Mouse (Mus musculus) lung, postnatal 0 days (tissue): ENCODE measurements around the gene Tpcn2. TPM values are rescaled to one million over a fixed set of nuclear protein-coding genes. Genes with fewer than 3 reads are reported as not detected.
A peak's percentile ranks its signal among the peaks of the same experiment; 100 is the strongest.

Experiments
- ATAC-seq: fragments of 200-750 bp; cut with Nextera tagmentation; 2 replicates; pipeline ENCODE4 v1.8.0; 2017; ENCODE audit warnings: moderate library complexity
- DNase-seq: peaks from one replicate; pipeline ENCODE4 v3.0.0-alpha.2; 2016; ENCODE audit warnings: low spot score
- H3K27ac ChIP-seq: fragments of 300-500 bp; sonication (generic); 2 replicates; pipeline ENCODE4 v1.5.1; 2014; ENCODE audit warnings: antibody characterized with exemption, mild to moderate bottlenecking, low read length, mixed read lengths
- H3K27me3 ChIP-seq: fragments of 300-500 bp; sonication (generic); replicated peaks from 2 replicates; pipeline ENCODE4 v1.6.1; 2014; ENCODE audit warnings: low read length, mixed read lengths; ENCODE audit not compliant: insufficient read depth
- H3K36me3 ChIP-seq: fragments of 300-500 bp; sonication (generic); 2 replicates; pipeline ENCODE4 v1.6.1; 2014; ENCODE audit warnings: low read length, mixed read lengths; ENCODE audit not compliant: insufficient read depth
- H3K4me1 ChIP-seq: fragments of 300-500 bp; sonication (generic); 2 replicates; pipeline ENCODE4 v1.6.1; 2014; ENCODE audit warnings: antibody characterized with exemption, low read depth, low read length, mixed read lengths; ENCODE audit not compliant: insufficient read depth
- H3K4me2 ChIP-seq: fragments of 300-500 bp; sonication (generic); replicated peaks from 2 replicates; pipeline ENCODE4 v1.6.1; 2014; ENCODE audit warnings: low read depth, mild to moderate bottlenecking, low read length, moderate library complexity, mixed read lengths
- H3K4me3 ChIP-seq: fragments of 300-500 bp; sonication (generic); 2 replicates; pipeline ENCODE4 v1.5.1; 2014; ENCODE audit warnings: low read depth, low read length
- H3K9ac ChIP-seq: fragments of 300-500 bp; sonication (generic); replicated peaks from 2 replicates; pipeline ENCODE4 v1.6.1; 2014; ENCODE audit warnings: low read depth, mild to moderate bottlenecking
- H3K9me3 ChIP-seq: fragments of 300-500 bp; sonication (generic); 2 replicates; pipeline ENCODE4 v1.6.1; 2016; ENCODE audit warnings: low read length, mixed read lengths
- CTCF ChIP-seq: IDR thresholded peaks from 2 replicates; pipeline ENCODE4 v1.5.1; 2016; ENCODE audit warnings: antibody characterized with exemption, mild to moderate bottlenecking
- EP300 ChIP-seq: IDR thresholded peaks from 2 replicates; pipeline ENCODE4 v1.6.1; 2016; ENCODE audit warnings: antibody characterized with exemption, mild to moderate bottlenecking, control low read depth
- WGBS: fragments of 180-500 bp; shearing (Covaris S2); extraction: QIAGEN DNeasy Blood & Tissue Kit; methylation state at CpG from one replicate; pipeline ENCODE4 v1.1.7; 2014; 5-methylcytosine and 5-hydroxymethylcytosine counted together
- polyA plus RNA-seq: library from polyadenylated mRNA; unstranded; fragments of >200 nt; fragmentation: Nextera tagmentation; extraction: Ambion mirVana; gene quantifications from 2 replicates; pipeline ENCODE4 v1.2.1, GENCODE M21; 2015

Gene Tpcn2
- polyA plus RNA-seq, 1 experiment from 2014 or later: 22.7 TPM

DNA sequence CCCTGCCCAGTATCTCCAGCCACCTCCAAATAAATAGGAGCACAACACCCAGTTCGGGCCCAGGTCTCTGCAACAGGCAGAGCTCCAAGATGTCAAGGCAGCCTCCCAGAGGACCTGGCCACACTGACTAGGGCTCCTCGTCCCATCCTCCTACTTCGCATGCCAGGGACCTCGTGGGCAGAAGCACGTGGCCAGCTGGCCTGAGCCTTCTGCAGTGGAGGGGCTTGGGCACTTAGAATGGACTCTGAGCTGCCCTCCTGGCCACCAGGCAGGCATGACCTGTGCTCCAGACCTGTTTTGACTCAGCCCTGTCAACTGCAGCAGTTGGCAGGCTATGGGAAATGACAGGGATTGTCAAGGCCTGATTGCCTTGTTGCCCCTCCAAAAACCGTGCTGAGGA, 58.2 kb downstream of the Tpcn2 start:
- WGBS: 89% methylated on average over 6 of the region's 6 CpGs
- no peak for ATAC-seq
- H3K9ac ChIP-seq: no peak overlapping the region
- no peaks in the 10 kb centered on the region for H3K36me3 ChIP-seq
- no peak overlapping the region for H3K4me3 ChIP-seq
- H3K9me3 ChIP-seq: no peaks in the 10 kb centered on the region
- H3K4me1 ChIP-seq: 0 out of 2 replicates have a peak, but pooled peaks cover 4% of the 10 kb centered on the region
- H3K4me2 ChIP-seq: no peak overlapping the region
- TF ChIP-seq CTCF (no peak), EP300 (no peak)
- DNase-seq: no peak
- no peak overlapping the region for H3K27ac ChIP-seq
- no peaks in the 10 kb centered on the region for H3K27me3 ChIP-seq

DNA sequence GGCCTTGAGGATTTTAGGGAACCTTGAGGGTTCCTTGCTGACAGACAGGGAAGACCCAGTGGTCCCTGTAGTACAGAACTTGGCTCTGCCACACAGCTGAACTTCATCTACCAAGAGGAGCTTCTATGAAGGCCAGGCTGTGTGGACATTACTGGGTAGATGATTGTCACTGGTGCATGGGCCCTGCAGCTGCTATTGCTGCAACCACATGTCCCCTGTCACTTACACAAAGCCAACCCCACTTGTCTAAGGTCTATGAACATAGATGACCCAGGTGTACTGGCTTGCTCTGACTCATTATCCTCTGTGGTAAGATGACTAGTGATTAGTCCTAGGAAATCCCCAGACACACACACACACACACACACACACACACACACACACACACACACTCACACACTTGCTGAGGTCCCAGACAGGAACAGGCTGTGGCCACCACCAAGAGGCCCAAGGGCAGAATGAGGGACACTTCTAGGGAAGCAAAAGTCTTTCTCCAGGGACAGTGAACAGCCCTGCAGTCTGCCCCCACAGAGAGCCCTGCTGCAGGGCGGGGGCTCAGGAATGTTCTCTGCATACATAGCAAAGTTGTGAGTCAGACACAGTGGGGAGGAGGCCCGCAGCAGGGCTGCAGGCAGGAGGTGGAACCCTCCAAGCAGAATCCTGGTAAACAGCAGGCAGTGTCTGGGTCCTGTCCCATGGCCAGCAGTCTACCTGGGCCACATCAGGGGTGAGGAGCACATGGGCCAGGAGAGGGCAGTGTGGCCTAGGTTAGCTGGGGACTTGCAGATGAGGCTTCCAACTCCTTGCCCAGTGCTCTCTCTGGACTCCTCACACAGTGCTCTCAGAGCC, 61.7 kb downstream of the Tpcn2 start:
- Histone ChIP-seq H3K9me3 (no peaks in the 10 kb centered on the region), H3K4me2 (no peak overlapping the region), H3K36me3 (no peaks in the 10 kb centered on the region), H3K27ac (peak overlapping the region; percentile 72), H3K27me3 (no peaks in the 10 kb centered on the region), H3K4me3 (no peak overlapping the region), H3K4me1 (0 out of 2 replicates have a peak, but pooled peaks cover 4% of the 10 kb centered on the region), H3K9ac (no peak overlapping the region)
- 0% methylated on average over 2 of the region's 2 CpGs for WGBS
- peak; percentile 87 for TF ChIP-seq EP300
- TF ChIP-seq CTCF: peak; percentile 67
- DNase-seq (peak; percentile 93), ATAC-seq (peak; percentile 96)

DNA sequence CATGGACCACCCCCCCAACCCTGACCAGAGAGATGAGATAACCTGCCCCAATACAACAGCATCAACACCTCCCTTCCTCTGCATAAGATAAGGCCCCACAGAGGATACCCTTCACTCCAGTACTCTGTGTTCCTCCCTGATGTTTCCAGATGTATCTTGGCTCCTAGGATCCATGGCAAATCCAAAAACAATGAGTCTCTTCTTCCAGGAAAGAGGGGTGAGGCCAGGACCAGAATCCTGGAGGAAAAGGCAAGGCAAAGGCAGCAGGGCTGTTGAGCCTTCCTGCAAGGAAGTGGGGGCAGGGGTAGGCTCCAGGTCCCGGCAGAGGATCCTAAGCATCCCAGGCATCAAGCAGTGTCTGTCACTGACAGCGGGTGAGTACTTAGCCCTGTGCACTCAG, 62.5 kb downstream of the Tpcn2 start:
- ATAC-seq (no peak), DNase-seq (peak; percentile 22)
- Histone ChIP-seq H3K4me3 (no peak overlapping the region), H3K4me1 (0 out of 2 replicates have a peak, but pooled peaks cover 4% of the 10 kb centered on the region), H3K4me2 (no peak overlapping the region), H3K9me3 (no peaks in the 10 kb centered on the region), H3K9ac (no peak overlapping the region), H3K27me3 (no peaks in the 10 kb centered on the region), H3K27ac (peak overlapping the region; percentile 72), H3K36me3 (no peaks in the 10 kb centered on the region)
- TF ChIP-seq EP300 (peak; percentile 62), CTCF (no peak)
- 48% methylated on average over 2 of the region's 2 CpGs for WGBS

DNA sequence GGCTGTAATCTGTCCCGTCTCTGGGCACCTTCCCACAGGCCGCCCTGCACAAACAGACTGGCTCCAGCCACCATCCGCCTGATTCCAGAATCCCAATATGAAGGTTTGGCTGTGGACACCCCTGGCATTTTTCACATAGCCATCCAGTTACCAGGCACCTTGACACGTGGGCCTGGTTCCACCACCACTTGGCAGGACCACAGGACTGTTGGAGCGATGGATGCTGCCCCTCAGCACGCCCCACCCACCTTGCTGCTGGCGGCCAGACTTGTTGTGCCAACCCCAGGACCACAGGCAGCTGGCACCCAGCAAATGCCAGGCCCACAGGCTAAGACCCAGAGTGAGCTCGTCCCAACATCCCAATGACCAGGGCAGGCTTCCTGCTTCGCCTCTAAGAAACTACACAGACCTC, 64.4 kb downstream of the Tpcn2 start:
- H3K36me3 ChIP-seq: no peaks in the 10 kb centered on the region
- 84% methylated on average over 9 of the region's 9 CpGs for WGBS
- no peak for ATAC-seq

DNA sequence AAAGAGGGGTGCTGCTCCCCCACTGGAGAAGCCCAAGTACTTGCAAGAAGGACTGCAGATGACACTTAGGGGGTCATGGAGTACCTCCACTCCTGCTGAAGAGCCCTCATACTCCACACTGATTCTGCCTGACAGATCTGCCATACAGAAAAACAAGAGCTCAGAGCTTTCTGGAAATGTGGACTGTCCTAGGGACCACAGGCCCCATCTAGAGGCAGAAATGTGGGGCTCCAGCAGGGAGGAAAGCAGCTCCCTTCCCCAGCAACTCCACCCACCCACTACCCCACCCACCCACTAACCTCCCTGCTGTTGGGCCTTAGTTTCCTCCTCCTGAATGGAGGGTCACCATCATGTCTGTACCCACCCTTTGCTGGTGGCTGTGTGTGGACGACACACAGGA, 67.2 kb downstream of the Tpcn2 start:
- peak; percentile 64 for DNase-seq
- Histone ChIP-seq H3K36me3 (no peaks in the 10 kb centered on the region), H3K4me2 (no peak overlapping the region), H3K4me1 (no peaks in the 10 kb centered on the region), H3K9ac (no peak overlapping the region), H3K9me3 (no peaks in the 10 kb centered on the region), H3K27ac (no peak overlapping the region), H3K4me3 (no peak overlapping the region), H3K27me3 (no peaks in the 10 kb centered on the region)
- TF ChIP-seq CTCF: peak; percentile 71
- TF ChIP-seq EP300: no peak
- 54% methylated on average over 1 of the region's 1 CpGs for WGBS
- ATAC-seq: peak; percentile 63

More for the DNA sequence above, 64.4 kb downstream of the Tpcn2 start:
- H3K9ac ChIP-seq: no peak overlapping the region
- no peak for DNase-seq
- H3K9me3 ChIP-seq: no peaks in the 10 kb centered on the region
- H3K27ac ChIP-seq: no peak overlapping the region
- H3K4me1 ChIP-seq: 0 out of 2 replicates have a peak, but pooled peaks cover 4% of the 10 kb centered on the region
- no peak overlapping the region for H3K4me2 ChIP-seq
- H3K27me3 ChIP-seq: no peaks in the 10 kb centered on the region
- H3K4me3 ChIP-seq: no peak overlapping the region
- TF ChIP-seq EP300 (no peak), CTCF (no peak)

DNA sequence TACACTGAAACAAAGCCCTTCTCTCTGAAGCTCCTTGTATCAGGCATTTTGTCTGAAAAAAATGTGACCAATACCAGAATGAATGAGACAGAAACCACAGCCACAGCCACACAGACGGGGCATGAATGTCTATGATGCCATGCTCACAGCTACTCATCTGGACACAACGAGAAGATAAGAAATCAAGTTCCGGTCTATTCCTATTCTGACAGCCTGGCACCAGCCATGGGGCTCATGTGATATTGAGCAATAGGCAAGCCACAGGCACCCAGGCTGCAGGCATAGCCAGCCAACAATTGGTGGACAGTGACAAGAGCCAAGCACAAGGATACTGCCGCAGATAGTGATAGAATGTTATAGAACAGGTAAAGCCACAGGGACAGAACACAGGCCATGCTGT, 68.3 kb downstream of the Tpcn2 start:
- no peak for DNase-seq
- H3K4me2 ChIP-seq: no peak overlapping the region
- WGBS: 57% methylated on average over 4 of the region's 4 CpGs
- H3K9me3 ChIP-seq: no peaks in the 10 kb centered on the region
- no peak overlapping the region for H3K27ac ChIP-seq
- H3K4me1 ChIP-seq: no peaks in the 10 kb centered on the region
- no peak for TF ChIP-seq EP300
- no peak for TF ChIP-seq CTCF
- H3K9ac ChIP-seq: no peak overlapping the region
- no peak for ATAC-seq
- H3K4me3 ChIP-seq: no peak overlapping the region
- H3K27me3 ChIP-seq: no peaks in the 10 kb centered on the region
- no peaks in the 10 kb centered on the region for H3K36me3 ChIP-seq
